Mouse (Mus musculus) telencephalon, adult 2 months (tissue): ENCODE data around the gene Il17rd.

Experiments used
- DNase-seq: peaks from one replicate; pipeline ENCODE4 v3.0.0-alpha.2; 2011; ENCODE audit warnings: low read depth, low spot score

The Il17rd gene

DNA sequence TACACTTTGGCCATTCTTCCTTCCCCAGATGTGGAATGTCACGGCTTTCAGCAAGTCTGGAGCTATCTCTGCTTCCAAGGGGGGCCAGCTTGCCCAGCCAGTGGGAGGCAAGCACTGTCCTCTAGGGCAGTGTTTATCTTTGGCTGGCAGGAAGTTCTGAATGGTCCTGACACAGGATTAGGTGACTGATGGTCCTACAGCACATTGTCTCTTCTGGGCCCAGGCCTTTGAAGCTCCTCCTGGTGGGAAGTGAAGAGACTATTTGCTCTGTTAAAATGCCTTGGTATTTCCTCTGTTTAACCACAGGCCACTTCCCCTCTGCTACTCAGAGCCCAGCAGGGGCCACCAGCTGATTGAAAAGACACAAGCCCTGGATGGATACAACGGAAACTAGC, 6.2 kb downstream of the Il17rd start:
- no peak for DNase-seq

DNA sequence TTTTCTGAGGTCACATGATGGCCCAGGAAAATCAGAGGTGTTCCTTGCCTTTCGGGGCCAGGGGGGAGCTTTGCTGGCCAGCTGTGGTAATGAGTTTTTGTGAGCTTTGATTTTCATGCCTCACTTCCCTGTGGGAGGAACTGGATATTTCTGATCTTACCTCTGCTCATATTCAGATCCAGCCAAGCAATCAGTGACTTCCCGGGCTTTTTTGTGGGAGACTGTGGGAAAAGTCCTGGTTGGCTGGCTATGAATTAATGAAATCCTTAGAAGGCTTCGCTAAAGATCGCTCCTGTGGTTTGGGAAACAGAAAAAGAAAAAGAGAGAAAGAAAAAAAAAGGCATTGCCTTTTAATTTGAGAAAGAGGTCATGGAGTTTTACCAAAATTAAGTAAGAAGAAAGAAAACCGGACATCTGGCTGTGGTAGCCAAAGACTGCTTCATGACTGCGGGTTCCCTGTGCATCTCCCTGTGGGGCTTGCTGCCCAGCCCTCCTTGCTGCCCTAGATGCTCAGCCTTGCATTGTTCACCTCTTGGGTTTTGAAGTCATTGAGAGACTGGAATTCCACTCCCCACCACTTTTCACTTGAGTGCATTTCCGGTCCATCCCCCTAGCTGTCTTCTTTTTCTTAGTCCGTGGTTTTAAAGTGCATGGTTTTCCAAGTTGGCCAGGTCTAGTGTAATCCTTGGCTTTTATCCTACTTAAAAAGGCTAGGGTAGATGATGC, 9.7 kb downstream of the Il17rd start:
- no peak for DNase-seq

DNA sequence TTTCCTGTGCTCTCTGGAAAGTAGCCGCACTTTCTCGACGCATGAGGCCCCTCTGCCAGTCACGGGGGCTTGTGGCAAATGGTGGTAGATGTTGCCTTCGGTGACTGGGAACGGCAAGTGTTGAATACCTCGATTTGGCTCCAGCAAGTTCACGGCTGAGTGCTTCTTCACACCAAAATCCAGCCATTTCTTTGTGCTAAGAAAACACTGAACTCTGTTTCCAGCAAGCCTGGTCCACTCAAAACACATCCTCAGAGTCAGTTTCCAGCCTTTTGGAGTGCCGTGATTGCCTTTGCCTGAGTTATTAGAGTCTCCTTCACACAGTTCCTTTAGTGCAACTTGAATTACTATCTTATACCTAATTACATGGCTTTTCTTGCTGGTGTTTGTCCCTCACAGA, 11.3 kb downstream of the Il17rd start:
- DNase-seq, result no peak

DNA sequence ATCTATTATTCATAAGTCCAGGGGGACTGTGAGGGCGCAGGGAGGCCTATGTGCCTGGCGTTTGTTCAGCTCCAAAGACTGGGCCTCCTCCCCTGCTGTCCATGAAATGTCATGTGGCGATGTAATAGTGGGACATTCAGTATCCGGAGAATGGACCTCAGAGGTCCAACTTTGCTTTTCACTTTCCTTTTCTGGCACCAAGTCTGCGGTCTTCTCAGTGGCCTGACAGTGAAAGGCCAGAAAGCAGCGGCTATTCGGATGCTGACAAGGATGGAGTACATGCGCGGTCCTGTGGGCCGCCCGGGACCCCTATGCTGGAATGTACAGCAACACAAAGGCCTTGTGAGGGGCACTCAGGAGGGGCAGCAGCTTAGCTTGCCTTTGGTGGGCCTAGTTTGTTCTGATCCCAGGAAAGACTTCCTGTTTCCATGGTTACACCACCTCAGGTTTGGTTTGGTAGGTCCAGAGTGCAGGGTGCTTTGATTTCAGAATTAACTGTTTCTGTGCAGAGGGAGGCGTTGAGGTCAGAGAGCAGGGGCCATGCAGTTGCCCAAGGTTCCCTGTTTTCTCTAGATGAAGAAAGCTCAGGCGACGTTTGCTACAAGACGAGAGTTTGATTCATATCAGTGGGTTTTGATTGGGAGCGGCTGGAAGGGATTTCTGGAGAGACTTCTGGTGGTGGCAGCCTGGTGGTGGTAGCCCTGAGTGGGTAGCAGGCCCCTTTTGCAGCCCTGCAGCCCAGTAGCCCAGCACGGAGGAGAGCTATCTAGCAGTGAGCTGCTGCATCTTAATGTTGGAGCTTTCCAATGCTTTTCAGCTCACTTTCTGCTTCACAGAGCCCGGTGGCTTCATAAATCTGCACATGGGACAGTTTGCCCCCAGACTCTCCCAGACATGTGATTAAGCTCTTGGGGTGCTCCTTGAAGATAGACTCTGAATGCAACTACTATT, 12.1 kb downstream of the Il17rd start:
- DNase-seq, result no peak

DNA sequence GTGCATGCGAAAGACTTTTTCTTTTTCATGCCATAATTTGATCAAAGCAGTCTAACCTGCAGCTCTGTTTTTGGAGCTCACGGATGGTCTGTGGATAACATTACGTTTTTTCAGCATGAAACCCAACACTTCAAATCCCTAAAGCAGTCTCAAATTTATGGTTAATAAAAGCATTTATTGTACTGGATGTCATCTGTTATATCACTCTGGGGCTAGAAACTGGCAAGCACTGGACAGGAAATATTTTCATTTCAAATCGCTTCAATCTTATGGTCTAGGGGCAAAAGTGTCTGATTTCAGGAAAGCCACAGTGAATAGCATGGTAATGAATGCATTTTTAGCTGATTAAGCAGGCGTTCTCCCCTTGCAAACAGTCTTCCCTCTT, 12.8 kb downstream of the Il17rd start:
- DNase-seq, result no peak

DNA sequence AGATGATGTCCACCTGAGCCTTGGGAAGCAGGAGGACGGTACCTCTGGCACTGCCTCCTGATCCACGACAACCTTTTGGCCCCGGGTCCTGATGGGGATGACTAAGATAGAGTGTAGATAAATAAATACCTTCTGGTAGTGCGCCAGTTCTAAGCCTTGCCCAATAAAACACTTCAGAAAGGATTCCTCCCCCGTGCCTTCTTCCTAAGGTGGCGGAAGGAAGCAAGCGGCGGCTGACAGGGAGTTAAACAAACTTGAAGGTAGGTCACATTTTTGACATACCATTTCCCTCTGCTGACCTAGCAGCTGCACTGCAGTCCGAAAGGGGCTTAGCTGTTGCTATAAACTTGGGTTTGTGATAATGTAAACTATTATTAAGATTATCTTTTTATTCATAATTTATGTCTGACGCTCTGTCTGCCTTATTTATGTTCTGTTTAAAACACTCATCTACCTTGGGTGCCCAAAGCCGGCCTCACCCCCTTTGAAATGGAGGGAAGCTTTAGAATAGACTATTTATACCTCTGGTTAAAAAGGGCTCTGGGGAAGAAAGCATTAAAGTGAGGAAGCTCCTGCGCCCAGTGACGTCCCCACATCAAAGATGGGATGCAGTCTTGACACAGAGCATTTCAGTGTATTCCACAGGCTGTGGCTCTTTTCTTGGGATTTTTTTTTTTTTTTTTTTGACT, 19.9 kb downstream of the Il17rd start:
- DNase-seq, result no peak

DNA sequence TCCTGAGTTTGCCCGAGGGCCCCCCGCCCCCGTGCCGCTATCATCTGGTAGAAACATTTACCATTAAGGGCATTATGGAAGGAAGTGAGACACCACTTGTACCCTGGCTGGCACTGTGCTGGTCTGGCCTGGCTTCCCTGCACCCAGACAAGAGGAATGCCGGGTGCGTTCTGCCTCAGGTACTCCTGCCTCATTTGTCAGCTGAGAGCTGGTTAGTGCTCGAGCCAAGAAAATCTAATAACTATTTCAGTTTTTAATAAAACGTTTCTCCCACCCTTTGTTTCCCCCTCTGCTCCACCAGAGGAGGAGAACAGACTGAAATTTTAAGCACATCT, 20.4 kb downstream of the Il17rd start:
- DNase-seq, result no peak

DNA sequence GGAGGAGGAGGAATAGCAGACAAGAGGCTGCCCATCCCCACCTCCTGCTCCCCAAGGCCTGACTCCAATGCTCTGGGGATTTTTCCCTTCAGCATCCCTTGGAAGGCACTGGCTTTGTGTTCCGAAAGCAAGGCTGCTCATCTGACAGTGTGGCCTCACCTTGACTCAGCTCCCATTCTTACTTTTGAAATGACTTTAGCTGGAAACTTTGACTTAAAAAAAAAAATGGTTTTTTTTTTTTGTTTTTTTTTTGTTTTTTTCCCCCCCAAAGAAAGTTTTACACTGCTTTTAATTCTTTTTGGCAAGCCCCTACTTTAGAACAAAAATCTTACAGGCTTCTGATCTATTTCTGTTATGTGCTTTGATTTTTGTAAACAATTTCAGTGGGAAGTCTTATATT, 24.6 kb downstream of the Il17rd start:
- no peak for DNase-seq

DNA sequence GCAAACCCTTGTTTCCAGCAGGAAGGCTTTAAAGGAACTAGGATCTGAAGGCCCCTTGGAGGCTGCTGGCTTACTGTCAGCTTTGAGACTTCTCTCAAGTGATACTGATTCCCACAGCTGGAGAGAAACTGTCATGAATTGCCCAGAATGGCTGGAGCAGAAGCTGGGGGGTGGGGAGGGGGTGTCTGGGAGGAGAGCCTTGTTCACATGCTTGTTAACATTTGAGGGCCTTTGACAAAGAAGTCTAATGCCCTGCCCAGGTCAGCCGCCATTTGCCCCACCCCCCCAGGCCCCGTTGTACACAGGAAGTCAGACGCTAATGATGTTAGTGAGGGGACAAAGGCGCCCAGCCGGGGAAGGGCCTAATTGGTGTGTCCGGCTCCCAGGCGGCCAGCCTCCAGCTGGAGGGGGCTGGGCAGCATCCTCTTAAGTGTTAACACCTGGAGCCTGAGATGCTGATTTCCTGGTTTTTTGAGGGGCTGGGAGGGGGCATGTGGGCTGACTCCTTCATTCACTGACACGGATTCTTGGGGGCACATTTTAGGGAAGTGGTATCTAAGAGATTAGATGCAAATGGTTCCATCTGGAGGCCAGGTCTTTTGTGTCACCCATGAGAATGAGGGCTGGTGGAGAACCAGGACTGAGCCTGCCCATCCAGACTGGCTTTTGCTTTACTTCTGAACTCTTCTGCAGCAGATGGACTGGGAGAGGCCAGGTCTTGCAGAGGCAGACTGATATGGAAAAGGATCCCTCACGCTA, 27.6 kb downstream of the Il17rd start:
- DNase-seq, result no peak

DNA sequence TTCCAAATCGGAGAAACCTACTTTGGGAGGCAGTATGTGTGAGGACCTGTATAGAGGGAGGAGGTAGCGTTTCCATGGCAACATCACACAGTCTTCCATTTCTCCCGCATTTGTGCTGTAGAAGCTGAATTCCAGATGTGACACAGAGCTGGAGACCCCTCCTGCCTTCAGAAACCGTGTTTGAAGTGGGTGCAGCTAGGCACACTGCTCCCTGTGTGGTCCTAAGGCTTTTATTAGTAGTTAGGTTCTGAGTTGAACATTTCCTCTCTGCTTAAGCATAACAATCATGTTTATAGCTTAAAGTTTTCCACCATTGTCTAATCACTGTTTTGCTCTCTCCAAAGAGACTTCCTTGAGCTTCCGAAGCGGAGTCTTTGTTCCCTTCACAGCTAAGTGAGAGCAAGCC, 29.1 kb downstream of the Il17rd start:
- peak; percentile 6 for DNase-seq

DNA sequence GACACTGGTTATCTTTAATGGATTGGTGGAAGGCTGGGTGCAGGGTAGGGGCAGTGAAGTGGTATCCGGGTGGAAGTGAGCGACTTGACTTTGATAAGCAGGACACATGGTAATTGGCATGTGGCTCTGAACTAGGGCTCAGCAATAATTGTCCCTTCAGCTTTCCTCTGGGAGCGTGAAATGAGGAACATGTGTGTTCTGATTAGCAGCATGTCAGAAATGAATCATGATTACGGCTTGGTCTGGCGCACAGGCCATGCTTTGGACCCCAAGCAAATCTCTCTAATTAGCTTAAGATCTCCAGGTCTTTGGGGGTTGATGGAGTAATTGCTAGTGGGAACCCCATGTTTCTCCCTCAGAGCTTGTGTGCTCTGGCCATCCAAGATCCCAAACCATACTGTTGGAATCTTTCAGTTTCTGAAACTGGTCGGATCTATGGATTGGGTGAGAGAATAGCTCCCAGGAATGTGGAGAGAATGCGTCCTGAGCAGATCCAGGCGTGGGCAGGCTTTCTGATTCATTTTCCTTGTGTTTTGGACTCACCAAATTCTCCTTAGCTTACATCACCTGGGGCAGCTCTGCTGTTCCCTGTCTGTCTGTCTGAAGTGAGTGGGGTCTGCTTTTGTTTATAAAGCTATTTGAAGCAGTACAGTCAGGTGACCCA, 30.8 kb downstream of the Il17rd start:
- DNase-seq, result no peak

DNA sequence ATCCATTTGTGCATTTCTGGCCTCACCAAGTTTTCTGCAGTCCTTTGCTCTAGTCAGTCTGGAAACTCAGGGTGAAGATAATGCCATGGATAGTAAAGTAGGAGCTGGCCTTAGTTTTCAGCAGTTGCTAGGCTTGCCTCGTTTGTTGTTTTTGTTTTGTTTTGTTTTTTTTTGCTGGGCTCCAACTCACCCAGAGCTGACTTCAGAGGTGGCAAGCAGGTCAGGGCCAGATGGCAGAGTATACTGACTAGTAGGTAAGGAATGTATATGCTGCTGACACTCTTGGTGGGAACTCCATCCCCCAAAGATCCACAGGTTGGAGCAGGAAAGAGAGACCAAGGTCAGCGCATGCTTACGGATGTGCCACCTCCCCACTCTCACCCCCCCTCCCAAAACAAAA, 31.4 kb downstream of the Il17rd start:
- no peak for DNase-seq

DNA sequence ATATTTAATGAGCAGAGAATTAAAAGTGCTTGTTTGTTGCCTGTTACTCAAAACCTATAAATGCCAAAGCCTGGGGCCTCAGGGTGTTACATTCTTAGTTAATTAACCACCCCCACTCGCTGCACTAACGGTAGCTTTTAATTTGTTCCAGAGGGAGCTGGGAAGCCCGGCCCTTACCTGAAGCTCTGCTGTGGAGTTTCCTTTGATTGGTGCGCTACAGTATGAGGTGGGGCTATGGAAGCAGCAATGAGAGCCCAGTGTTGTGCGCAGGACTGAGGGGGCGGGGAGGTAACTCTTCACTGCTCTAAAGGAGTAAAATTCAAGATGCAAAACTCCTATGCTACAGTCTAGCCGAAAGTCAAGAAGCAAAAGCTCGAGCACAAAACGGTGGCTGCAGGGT, 32.0 kb downstream of the Il17rd start:
- no peak for DNase-seq

DNA sequence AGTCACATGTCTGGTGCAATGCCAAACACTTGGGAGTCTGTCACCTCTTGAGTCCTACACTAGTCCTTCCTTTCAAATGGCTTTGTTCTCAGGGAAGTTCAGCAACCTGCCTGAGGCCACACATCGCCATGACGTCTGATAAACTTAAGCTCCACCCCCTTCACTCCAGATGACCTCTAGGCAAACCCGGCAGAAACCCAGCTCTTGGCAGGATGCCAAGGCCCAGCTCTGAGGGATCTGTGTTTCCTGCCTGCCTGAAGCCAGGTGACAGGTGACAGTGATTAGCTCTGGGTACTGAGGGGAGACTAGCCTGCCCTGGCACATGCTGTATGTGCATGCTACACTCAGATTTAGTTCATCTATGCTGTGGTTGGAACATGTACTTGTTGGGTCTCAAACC, 33.2 kb downstream of the Il17rd start:
- DNase-seq, result no peak

DNA sequence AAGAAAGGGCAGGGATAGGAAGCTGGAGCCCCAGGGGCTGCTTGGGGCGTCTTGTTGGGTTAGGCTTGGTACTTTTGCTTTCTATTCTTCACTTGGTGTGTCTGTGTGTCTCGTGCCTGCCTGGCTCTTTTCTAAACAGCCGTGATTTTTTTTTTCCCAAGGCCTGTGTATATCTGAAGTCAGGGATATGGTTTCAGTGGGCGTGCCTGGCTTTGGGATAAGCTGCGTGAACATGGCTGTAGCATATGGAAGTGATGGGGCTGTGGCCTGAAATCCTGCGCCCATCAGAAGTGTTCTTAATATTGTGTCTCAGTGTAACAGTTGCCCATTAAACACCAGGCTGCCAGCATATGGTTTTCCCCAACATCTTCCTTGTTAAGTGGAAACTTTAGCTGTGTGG, 36.3 kb downstream of the Il17rd start:
- DNase-seq, result no peak

DNA sequence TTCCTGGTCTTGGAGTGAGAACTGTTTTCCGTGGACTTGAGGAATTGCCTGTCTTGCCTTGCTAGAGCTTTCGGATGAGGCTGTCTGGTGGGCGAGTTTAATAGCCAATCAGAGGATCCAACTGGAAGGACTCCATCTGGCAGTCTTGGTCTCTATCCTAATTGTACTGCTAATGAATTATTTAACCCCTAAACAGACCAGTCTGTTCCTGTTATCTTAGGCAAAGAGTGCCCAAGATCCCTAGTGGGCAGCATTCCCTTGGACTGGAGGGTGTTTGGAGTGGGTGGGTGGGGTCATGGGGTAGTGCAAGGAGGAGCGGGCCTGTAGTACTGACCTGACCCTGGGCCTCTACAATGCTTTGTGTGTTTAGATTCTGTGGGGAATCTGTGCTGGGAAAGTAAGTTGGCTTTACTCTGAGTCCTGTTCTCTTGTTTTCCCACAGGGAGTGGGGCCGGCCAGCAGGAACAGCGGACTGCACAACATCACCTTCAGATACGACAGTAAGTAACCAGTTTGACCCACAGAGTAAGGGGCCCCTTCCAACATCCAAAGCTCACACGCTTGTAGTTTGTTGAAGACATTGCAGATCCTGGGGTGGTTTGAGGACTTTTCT, 37.3 kb downstream of the Il17rd start:
- peak; percentile 6 for DNase-seq

DNA sequence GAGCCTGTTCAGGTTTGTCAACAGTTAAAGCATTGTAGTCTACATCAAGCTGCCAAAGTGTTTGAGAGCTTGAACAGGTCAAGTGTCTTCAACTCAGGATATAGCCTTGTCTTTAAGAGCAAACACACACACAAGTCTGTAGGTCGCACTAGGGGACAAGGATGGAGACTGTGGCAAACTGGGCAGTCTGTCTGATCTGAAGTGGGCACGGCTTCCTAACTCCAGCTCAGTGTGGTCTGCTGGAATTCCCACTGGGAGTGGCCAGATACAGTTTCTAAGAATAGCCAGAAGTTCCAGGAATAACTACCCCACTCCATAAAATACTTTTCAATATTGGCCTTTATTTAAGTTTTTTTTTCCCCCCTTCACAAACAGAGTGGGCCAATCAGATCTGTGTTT, 37.8 kb downstream of the Il17rd start:
- no peak for DNase-seq

DNA sequence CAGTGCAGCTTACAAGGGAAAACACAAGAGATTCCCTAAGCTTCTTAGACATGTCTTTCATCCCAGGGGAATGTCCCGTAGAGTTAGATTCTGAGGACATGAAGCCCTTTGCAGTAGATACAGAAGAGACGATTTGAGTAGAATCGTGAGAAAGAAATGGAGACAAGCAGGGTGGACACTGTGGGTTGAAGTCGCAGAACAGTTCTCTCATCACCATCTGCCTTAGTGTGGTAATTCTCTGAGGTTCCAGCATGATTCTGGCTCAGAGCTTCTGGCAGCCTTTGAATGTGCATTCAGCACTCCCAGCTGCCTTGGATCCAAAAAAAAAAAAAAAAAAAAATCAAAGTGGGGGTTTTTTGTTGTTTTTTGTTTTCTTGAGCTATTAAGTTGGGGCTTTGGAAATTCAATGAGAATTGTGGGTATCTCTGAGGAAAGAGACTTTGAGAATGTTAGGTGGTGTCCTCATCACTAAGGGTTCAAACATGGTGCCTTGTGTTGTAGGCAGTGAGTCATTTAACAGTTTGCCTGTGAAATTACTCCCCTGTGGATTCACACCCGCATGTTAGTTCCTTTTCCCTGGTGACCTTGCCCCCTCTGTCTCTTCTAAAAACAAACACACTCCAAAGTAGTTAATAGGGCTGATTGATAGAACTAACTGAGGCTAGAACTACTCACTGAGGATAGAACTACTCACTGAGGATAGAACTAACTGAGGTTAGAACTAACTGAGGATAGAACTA, 43.0 kb downstream of the Il17rd start:
- DNase-seq, result peak; percentile 71

DNA sequence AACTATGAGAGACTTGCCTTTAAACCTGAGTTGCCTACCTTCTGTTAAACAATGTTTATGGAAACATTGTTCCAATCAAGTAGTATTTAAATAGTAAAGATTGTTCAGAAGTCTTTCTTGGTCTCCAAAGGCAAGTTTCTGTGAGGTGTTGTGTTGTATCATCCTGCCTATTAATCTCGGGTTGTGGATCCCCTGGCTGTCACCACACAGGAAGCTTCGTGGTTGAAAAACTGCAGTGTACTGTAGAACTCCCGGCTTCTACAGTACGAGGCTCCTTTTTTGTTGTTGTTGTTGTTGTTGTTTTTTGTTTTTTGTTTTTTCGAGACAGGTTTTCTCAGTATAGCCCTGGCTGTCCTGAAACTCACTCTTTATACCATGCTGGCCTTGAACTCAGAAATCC, 46.7 kb downstream of the Il17rd start:
- DNase-seq, result no peak

DNA sequence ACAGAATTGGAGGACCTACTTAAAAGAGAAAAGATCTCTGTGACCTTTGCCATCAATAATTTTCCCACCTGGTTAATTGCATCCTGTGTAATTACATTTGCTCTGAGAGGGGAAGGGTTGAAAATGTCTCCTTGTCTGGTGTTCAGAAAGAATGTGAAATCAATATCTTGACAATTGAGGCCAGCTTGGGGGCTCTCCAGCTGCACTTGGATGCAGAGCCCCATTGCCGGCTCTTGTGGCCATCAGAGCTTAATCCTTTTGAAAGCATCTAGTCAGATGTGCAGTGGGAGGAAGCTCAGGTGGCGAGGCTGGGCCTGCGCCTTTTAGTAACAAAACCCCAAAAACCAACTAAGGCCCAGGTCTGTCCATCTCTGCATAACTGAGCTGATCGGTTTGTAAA, 47.3 kb downstream of the Il17rd start:
- DNase-seq, result no peak
